Mouse (Mus musculus) neutrophil, adult 59 days (primary cell): ENCODE measurements around the gene Gm14459. TPM values are rescaled to one million over a fixed set of nuclear protein-coding genes. Genes with fewer than 3 reads are reported as not detected.

Experiments used
- total RNA-seq, 2 experiments: library from RNA; stranded (reverse); gene quantifications; 1 replicate in 1 of 2; 2 replicates in 1 of 2; pipeline ENCODE4 v1.2.4; 2023

Gm14459 gene
- total RNA-seq = not detected

DNA sequence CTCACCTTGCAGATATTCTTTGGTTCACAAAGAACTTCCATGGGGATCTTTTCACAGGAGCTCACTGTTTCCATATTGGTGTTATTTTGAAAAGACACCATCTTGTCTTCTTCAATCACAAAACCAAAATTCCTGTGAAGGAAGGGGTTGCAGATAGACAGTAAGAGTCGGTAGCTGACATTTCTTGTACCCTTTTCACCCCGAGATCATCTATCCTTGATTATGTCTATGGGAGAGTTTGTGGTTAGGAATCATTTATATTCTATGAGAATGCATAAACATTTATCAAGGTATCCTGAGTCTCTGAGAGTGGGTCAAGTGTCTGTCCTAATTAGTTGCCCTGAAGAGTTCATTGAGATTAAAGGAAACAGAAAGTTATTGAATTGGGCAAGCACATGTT, at the start of gene Gm14459:
TSS of gene Gm14459 (minus strand) at position 101 of the 400 bp plus-strand sequence.

DNA sequence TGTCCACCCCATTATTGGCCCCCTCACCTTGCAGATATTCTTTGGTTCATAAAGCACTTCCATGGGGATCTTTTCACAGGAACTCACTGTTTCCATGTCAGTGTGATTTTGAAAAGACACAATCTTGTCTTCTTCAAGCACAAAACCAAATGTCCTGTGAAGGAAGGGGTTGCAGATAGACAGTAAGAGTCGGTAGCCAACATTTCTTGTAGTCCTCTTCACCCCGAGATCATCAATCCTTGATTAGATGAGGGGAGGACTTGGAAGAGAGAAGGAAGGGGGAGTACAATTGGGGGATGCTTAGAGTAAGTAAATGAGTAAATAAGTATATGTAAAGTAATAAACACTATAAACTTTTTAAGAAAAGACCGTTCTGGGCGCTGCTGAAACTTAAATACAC, 23.4 kb upstream of the Gm14459 start, which contains the start of gene Ssxb6:
TSS of gene Ssxb6 (minus strand) at position 101 of the 400 bp plus-strand sequence.

Other genes with a start within 250 kb of the Gm14459 start
- gene Ssxb10, start 197.5 kb downstream of the Gm14459 start, total RNA-seq = not detected
- gene Ssxb9, start 158.0 kb downstream of the Gm14459 start, total RNA-seq = not detected
- not detected for gene Ssxb1, start 111.6 kb downstream of the Gm14459 start, total RNA-seq
- not detected for gene Ssxb2, start 63.2 kb downstream of the Gm14459 start, total RNA-seq
- gene Ssxb6, start 23.3 kb upstream of the Gm14459 start, total RNA-seq = not detected
- not detected for gene Ssxb3, start 66.9 kb upstream of the Gm14459 start, total RNA-seq
- not detected for gene Ssxb8, start 165.9 kb upstream of the Gm14459 start, total RNA-seq
- gene Ssx9, start 223.5 kb upstream of the Gm14459 start, total RNA-seq = not detected